Mouse (Mus musculus) erythroblast, embryonic 14.5 days (primary cell): ENCODE results near the gene Avpr1a. TPM values are rescaled to one million over a fixed set of nuclear protein-coding genes. Genes with fewer than 3 reads are reported as not detected.

Experiments used
- H3K27me3 ChIP-seq: 2 replicates; pipeline ENCODE4 v1.6.1; 2012; ENCODE audit warnings: inconsistent platforms; ENCODE audit not compliant: control insufficient read depth
- H3K36me3 ChIP-seq: 2 replicates; pipeline ENCODE4 v1.6.1; 2012; ENCODE audit warnings: mild to moderate bottlenecking, inconsistent platforms; ENCODE audit not compliant: control insufficient read depth
- H3K4me1 ChIP-seq: 2 replicates; pipeline ENCODE4 v1.6.1; 2012; ENCODE audit warnings: inconsistent platforms; ENCODE audit not compliant: control insufficient read depth
- H3K4me3 ChIP-seq: replicated peaks from 2 replicates; pipeline ENCODE3; 2012; ENCODE audit warnings: moderate library complexity, mild to moderate bottlenecking, inconsistent platforms
- H3K9me3 ChIP-seq: 2 replicates; pipeline ENCODE4 v1.6.1; 2012; ENCODE audit warnings: low read length, inconsistent platforms, mixed read lengths; ENCODE audit not compliant: control insufficient read depth
- GATA1 ChIP-seq: IDR thresholded peaks from 2 replicates; pipeline ENCODE4 v1.6.1; 2012; ENCODE audit warnings: low read length, inconsistent platforms, mixed read lengths
- TAL1 ChIP-seq: IDR thresholded peaks from 3 replicates; pipeline ENCODE4 v1.6.1; 2012; ENCODE audit warnings: low read length, inconsistent platforms, mixed read lengths
- polyA plus RNA-seq: library from polyadenylated mRNA; stranded (reverse); fragments of >175 nt; gene quantifications from 2 replicates; pipeline ENCODE4 v1.2.3, GENCODE M21; 2012

Gene Avpr1a
- polyA plus RNA-seq: not detected in 2 replicates

DNA sequence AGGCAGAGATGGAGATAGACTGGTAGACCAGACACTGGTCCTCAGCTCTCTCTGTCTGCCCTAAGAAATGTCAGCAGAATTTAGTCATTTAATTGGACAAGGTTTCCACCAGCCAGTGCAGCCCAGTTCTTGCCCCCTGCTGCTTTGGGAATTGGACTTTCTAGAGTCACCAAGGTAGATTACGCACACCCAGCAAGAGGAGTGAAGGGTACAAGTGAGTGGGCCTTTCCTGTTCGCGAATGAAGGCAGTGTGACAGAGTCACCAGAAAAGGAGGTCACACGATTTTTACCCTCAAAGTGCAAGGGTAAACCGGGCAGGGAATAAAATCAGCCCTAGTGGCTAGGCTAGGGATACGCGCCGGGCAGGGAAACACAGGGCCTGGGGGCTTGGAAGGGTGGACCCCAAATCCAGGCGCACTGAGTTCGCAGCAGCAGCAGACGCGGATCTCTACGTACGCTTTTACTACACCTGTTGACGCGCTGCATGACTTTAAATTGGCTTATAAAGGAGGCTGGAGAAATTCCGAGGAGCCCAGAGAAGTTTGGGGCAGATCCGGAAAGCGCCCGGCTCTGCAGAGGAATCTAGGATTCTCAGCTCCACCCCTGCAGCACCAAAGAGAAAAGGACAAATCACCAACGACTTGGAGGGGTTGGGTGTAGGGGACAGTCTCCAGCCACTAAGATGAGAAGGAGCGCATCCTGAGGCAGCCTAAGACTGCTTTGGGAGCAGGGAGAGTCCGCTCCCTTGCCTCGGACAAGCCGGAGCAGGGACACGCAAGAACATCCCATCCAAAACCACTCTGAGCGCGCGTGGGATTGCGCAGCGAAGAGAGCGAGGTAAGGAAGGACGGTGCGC is at the start of gene Avpr1a:
Avpr1a (plus strand) TSS at position 639 of the 856 bp plus-strand sequence.
- Histone ChIP-seq H3K27me3 (peaks cover 24% of the 10 kb centered on the region), H3K9me3 (no peaks in the 10 kb centered on the region; the same call in 1 of the 2 replicates), H3K4me1 (no peaks in the 10 kb centered on the region), H3K4me3 (peak within 1 kb of the TSS; percentile 43), H3K36me3 (no peaks in the 10 kb centered on the region)
- TF ChIP-seq GATA1 (no peak), TAL1 (no peak)

GRCm38 (mm10) chr10:122402270-122402669 is 46.0 kb upstream of the Avpr1a start:
- H3K27me3 ChIP-seq: no peaks in the 10 kb centered on the region
- no peaks in the 10 kb centered on the region for H3K36me3 ChIP-seq
- H3K9me3 ChIP-seq: peaks cover 7% of the 10 kb centered on the region; the same call in 1 of the 2 replicates
- TF ChIP-seq TAL1: no peak
- TF ChIP-seq GATA1: no peak
- H3K4me1 ChIP-seq: no peaks in the 10 kb centered on the region
- H3K4me3 ChIP-seq: no peak overlapping the region

DNA sequence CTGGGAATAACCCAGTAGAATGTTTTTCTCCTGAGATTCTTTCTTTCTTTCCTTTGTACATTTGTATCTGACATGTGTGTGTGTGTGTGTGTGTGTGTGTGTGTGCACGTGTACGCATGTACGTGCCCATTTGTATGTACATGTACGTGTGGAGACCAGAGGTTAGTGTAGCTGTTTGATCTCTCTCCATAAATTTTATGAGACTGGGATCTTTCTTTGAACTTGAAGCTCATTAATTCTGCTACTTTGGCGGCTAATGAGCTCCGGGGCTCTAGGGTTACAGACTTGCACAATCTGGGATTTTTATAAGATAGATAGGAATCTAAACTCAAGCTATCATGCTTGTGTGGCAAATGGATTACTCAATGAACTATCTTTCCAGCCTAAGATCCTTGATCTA is 42.0 kb upstream of the Avpr1a start:
- no peaks in the 10 kb centered on the region for H3K27me3 ChIP-seq
- no peaks in the 10 kb centered on the region for H3K36me3 ChIP-seq
- H3K4me1 ChIP-seq: no peaks in the 10 kb centered on the region
- peaks cover 20% of the 10 kb centered on the region for H3K9me3 ChIP-seq
- TF ChIP-seq TAL1 (no peak), GATA1 (no peak)
- H3K4me3 ChIP-seq: no peak overlapping the region

DNA sequence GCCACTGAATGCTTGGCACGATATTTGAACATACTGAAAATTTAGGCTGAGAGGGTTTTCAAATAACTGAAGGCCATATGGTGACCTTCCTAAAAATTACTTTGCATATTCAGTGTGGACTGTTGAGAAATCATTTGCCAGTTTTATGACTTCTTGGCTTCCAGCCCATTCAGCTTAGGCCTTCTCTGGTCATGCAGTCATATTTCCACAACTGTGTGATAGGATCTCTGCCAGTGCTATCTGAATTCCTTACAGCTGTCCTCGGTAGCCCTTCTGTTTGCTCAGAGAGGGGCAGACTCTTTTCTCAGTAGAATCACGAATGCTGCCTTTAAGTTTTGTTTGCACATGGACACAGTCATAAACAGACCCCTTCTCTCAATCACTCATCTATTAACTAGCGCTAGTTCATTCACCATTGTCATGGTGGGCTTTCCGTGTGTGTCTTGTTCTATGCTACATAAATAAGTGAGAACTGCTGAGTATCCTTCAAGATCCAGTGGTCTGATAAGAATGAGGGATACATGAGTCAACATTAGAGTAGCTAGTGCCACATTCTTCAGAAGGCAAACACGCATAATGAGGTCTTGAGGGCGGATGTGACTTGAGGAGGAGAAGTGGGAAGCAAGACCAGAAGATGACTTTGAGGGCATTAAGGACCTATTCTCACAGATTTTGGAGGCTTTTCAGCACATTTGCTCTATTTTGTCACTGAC is 39.4 kb upstream of the Avpr1a start:
- Histone ChIP-seq H3K4me3 (no peak overlapping the region), H3K4me1 (no peaks in the 10 kb centered on the region), H3K27me3 (no peaks in the 10 kb centered on the region), H3K9me3 (peaks cover 25% of the 10 kb centered on the region), H3K36me3 (no peaks in the 10 kb centered on the region)
- TF ChIP-seq GATA1: no peak
- no peak for TF ChIP-seq TAL1

GRCm38 (mm10) chr10:122410791-122411190 is 37.5 kb upstream of the Avpr1a start:
- Histone ChIP-seq H3K4me1 (no peaks in the 10 kb centered on the region), H3K27me3 (no peaks in the 10 kb centered on the region), H3K4me3 (no peak overlapping the region), H3K9me3 (peaks cover 28% of the 10 kb centered on the region), H3K36me3 (no peaks in the 10 kb centered on the region)
- TF ChIP-seq GATA1: no peak
- no peak for TF ChIP-seq TAL1

GRCm38 (mm10) chr10:122432690-122433089 is 15.6 kb upstream of the Avpr1a start:
- TF ChIP-seq GATA1: no peak
- H3K27me3 ChIP-seq: no peaks in the 10 kb centered on the region
- no peaks in the 10 kb centered on the region for H3K36me3 ChIP-seq
- no peaks in the 10 kb centered on the region for H3K4me1 ChIP-seq
- H3K4me3 ChIP-seq: no peak overlapping the region
- H3K9me3 ChIP-seq: peaks cover 11% of the 10 kb centered on the region; the same call in 1 of the 2 replicates

DNA sequence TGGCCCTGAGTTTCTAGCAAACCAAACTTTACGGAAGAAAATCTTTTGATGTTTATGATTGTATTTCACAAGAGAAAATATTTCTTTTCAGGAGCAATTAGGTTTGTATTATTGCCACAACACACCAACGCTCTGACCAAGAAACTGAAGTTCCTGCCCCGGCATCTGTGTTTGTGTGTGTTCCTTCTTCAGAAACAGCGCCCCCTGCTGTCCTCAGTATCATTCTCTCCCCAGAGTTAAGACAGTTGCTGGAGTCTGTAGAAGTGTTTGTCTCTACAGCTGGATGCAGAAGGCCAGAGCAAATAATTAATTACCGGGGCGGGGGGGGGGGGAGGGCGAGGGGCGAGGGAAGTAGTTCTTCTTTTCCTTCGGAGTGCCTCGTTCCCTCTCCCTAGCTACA is 1.0 kb upstream of the Avpr1a start:
- peaks cover 24% of the 10 kb centered on the region for H3K27me3 ChIP-seq
- no peaks in the 10 kb centered on the region for H3K4me1 ChIP-seq
- no peak for TF ChIP-seq GATA1
- TF ChIP-seq TAL1: no peak

DNA sequence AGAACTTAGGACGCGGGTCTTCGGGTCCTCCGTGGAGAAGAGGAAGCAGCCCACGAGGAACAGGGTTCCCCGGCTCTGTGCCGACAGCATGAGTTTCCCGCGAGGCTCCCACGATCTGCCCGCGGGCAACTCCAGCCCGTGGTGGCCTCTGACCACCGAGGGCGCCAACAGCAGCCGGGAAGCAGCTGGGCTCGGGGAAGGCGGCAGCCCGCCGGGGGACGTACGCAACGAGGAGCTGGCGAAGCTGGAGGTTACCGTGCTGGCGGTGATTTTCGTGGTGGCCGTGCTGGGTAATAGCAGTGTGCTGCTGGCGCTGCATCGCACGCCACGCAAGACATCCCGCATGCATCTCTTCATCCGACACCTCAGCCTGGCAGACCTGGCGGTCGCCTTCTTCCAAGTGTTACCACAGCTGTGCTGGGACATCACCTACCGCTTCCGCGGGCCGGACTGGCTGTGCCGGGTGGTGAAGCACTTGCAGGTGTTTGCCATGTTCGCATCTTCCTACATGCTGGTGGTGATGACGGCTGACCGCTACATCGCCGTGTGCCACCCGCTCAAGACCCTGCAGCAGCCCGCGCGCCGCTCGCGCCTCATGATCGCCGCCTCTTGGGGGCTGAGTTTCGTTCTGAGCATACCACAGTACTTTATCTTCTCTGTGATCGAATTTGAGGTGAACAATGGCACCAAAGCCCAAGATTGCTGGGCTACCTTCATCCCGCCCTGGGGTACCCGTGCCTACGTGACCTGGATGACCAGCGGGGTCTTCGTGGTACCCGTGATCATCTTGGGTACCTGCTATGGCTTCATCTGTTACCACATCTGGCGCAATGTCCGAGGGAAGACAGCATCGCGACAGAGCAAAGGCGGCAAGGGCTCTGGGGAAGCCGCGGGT is 665 bp downstream of the Avpr1a start:
- Histone ChIP-seq H3K27me3 (peaks cover 24% of the 10 kb centered on the region), H3K36me3 (no peaks in the 10 kb centered on the region), H3K4me3 (peak overlapping the region; percentile 43), H3K4me1 (no peaks in the 10 kb centered on the region), H3K9me3 (no peaks in the 10 kb centered on the region; the same call in 1 of the 2 replicates)
- no peak for TF ChIP-seq TAL1
- no peak for TF ChIP-seq GATA1

More for the DNA sequence above, 1.0 kb upstream of the Avpr1a start:
- H3K9me3 ChIP-seq: no peaks in the 10 kb centered on the region; the same call in 1 of the 2 replicates
- H3K4me3 ChIP-seq: no peak overlapping the region
- H3K36me3 ChIP-seq: no peaks in the 10 kb centered on the region

GRCm38 (mm10) chr10:122449856-122450255 is 1.6 kb downstream of the Avpr1a start:
- no peak for TF ChIP-seq GATA1
- no peak for TF ChIP-seq TAL1

More at GRCm38 (mm10) chr10:122449856-122450255, 1.6 kb downstream of the Avpr1a start:
- H3K27me3 ChIP-seq: peaks cover 24% of the 10 kb centered on the region
- no peaks in the 10 kb centered on the region for H3K4me1 ChIP-seq
- peak overlapping the region; percentile 43 for H3K4me3 ChIP-seq
- no peaks in the 10 kb centered on the region for H3K36me3 ChIP-seq
- H3K9me3 ChIP-seq: no peaks in the 10 kb centered on the region; the same call in 1 of the 2 replicates
